Comparison of ENCODE assay signal across 8 mouse cellular contexts in genomic region chr9:31086085-31086753, GRCm38 (mm10). TPM values are rescaled to one million over a fixed set of nuclear protein-coding genes. Genes with fewer than 3 reads are reported as not detected.
DNase-seq lines count a peak whose midpoint lies in the region; ATAC-seq and TF ChIP-seq lines count a peak whose summit lies in the region.

No protein-coding gene starts in this region.

- H3K27me3 ChIP-seq in embryonic facial prominence, embryonic 14.5 days (replicated peaks; ENCODE audit: control insufficient read depth, insufficient read depth, low read length), result no peaks in the 10 kb centered on the region

- peak; percentile 37 to 51 for DNase-seq in CD8-positive naive resting alpha-beta T cell, adult 2 months (ENCODE audit: low read depth in 2 of 2, low spot score in 2 of 2)
- peak; percentile 82 for DNase-seq in adrenal gland, postnatal 10 days
- DNase-seq in embryonic facial prominence, embryonic 14.5 days (ENCODE audit: low spot score), result peak; percentile 78
- DNase-seq in heart, postnatal 10 days, result peak; percentile 74 to 86
- DNase-seq in kidney, postnatal 25 days, result peak; percentile 55 to 84
- DNase-seq in lung, adult 2 months, result peak; percentile 51
- DNase-seq in retina, postnatal 1 day, result peak; percentile 87
- peak; percentile 43 for DNase-seq in yolk sac, embryonic 10.5 days (ENCODE audit: low spot score)

- TF ChIP-seq CTCF in lung, adult 2 months (IDR thresholded peaks at IDR 0.05; ENCODE audit: insufficient read depth, low read length), result peak; percentile 67

- no peaks in the 10 kb centered on the region for H3K36me3 ChIP-seq in embryonic facial prominence, embryonic 14.5 days (ENCODE audit: control insufficient read depth, insufficient read depth, low read length)

- peak; percentile 58; the same call in 1 of the 2 replicates for ATAC-seq in embryonic facial prominence, embryonic 14.5 days (ENCODE audit: low read depth)

- no peak for TF ChIP-seq POLR2A in lung, adult 2 months (IDR thresholded peaks at IDR 0.05; ENCODE audit: borderline replicate concordance, extremely low read depth, low read depth, low read length)

- no peaks in the 10 kb centered on the region for H3K4me1 ChIP-seq in embryonic facial prominence, embryonic 14.5 days (ENCODE audit: control insufficient read depth, insufficient read depth, low read length)
- 0 out of 2 replicates have a peak, but pooled peaks cover 2% of the 10 kb centered on the region for H3K4me1 ChIP-seq in lung, adult 2 months (ENCODE audit: control insufficient read depth, insufficient read depth, low read length)

- H3K9ac ChIP-seq in embryonic facial prominence, embryonic 14.5 days (ENCODE audit: low read depth, low read length), result no peak overlapping the region

- H3K4me2 ChIP-seq in embryonic facial prominence, embryonic 14.5 days (ENCODE audit: low read depth, low read length), result peak overlapping the region; percentile 31; the same call in 1 of the 2 replicates

- WGBS in embryonic facial prominence, embryonic 14.5 days, result 16% methylated on average over 10 of the region's 10 CpGs
- 27% methylated on average over 10 of the region's 10 CpGs for WGBS in lung, adult 2 months

- H3K9me3 ChIP-seq in embryonic facial prominence, embryonic 14.5 days (ENCODE audit: control insufficient read depth, low read length), result no peaks in the 10 kb centered on the region

- no peak overlapping the region for H3K4me3 ChIP-seq in embryonic facial prominence, embryonic 14.5 days (ENCODE audit: low read depth, low read length)
- no peak overlapping the region for H3K4me3 ChIP-seq in lung, adult 2 months (replicated peaks; ENCODE audit: extremely low read depth, low read depth, low read length)

- H3K27ac ChIP-seq in embryonic facial prominence, embryonic 14.5 days (replicated peaks; ENCODE audit: low read depth, low read length), result no peak overlapping the region

- intact Hi-C loops in heart, postnatal 10 days (cut with DNase I), result loop anchor here (10.0 kb wide), 1 partner anchor 351 kb away; no protein-coding TSS in a partner anchor

RNA-seq across cellular contexts. Expression of gene St14, which starts 45.4 kb away (rescaled TPM):
- total RNA-seq in adrenal gland, postnatal 10 days (2021), result under 1 TPM; 0.75 to 0.82 TPM
- 12.2 and 13.2 TPM in 2 replicates for polyA plus RNA-seq in embryonic facial prominence, embryonic 14.5 days (2014; fragmentation: Nextera tagmentation; extraction: Ambion mirVana)
- under 1 TPM; 0.42 to 0.93 TPM for total RNA-seq in heart, postnatal 10 days (2021)
- polyA plus RNA-seq in lung, adult 2 months (2012; rRNA removed), result 42.5 and 47.2 TPM in 2 replicates

RNA-seq across cellular contexts. Expression of gene Zbtb44, which starts 55.8 kb away (rescaled TPM):
- 10 to 100 TPM; 44.3 to 47.3 TPM for total RNA-seq in adrenal gland, postnatal 10 days (2021)
- polyA plus RNA-seq in embryonic facial prominence, embryonic 14.5 days (2014; fragmentation: Nextera tagmentation; extraction: Ambion mirVana), result 5.9 and 7.1 TPM in 2 replicates
- total RNA-seq in heart, postnatal 10 days (2021), result 10 to 100 TPM; 31.3 to 35.6 TPM
- 5.9 and 8.2 TPM in 2 replicates for polyA plus RNA-seq in lung, adult 2 months (2012; rRNA removed)
